Mouse (Mus musculus) spleen, adult 2 months (tissue): ENCODE data around the gene Kpna4.

Experiments used
- CTCF ChIP-seq: fragments of 200-500 bp; IDR thresholded peaks from 2 replicates; pipeline ENCODE4 v1.5.1; 2011; ENCODE audit warnings: mild to moderate bottlenecking, inconsistent platforms; ENCODE audit not compliant: insufficient read depth, insufficient read length, insufficient replicate concordance; ENCODE audit errors: extremely low read depth
- POLR2A ChIP-seq: fragments of 200-500 bp; IDR thresholded peaks from 2 replicates; pipeline ENCODE4 v1.6.1; 2011; ENCODE audit warnings: low read depth, low read length, inconsistent platforms

DNA sequence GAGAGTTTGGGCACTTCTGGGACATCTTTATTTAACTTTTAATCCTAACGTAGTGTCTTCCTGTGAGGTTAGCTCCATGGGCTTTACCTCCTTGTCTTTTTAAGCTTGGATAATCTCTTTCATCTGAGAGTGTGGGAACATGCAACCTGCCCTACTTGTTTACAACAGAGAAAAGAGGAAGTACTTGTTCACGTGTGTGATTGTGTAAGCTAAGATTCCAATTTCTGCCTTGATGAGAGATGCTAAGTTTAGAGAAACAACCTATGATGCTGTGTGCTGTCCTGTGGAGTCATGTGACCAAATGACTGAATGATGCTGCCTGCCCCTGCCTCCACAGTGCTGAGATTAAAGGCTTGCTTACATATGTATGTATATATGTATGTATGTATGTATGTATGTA, 27.8 kb upstream of the Kpna4 start:
- TF ChIP-seq CTCF (no peak), POLR2A (no peak)
